ENCODE assay signal across 8 mouse cellular contexts in genomic region chr15:100550280-100550679, GRCm38 (mm10). TPM values are rescaled to one million over a fixed set of nuclear protein-coding genes. Genes with fewer than 3 reads are reported as not detected.
DNase-seq lines count a peak whose midpoint lies in the region; ATAC-seq lines count a peak whose summit lies in the region.

No protein-coding gene starts in this region.

- peak overlapping the region; percentile 92; the same call in 1 of the 2 replicates for H3K4me2 ChIP-seq in liver, embryonic 11.5 days
- peak overlapping the region; percentile 91 for H3K4me2 ChIP-seq in forebrain, embryonic 14.5 days (ENCODE audit: low read length)
- peak overlapping the region; percentile 77 for H3K4me2 ChIP-seq in neural tube, embryonic 13.5 days

- DNase-seq in liver, embryonic 11.5 days (ENCODE audit: low spot score), result no peak
- no peak for DNase-seq in liver
- peak; percentile 17 for DNase-seq in forebrain, embryonic 14.5 days (ENCODE audit: low spot score)
- DNase-seq in kidney, postnatal 36 days, result peak; percentile 30 to 61
- DNase-seq in gastrocnemius, adult 18-20 months (ENCODE audit: low spot score), result no peak
- no peak for DNase-seq in spleen, postnatal 10 days (ENCODE audit: low spot score in 2 of 2)
- no peak for DNase-seq in urinary bladder, postnatal 4 days (ENCODE audit: low spot score in 2 of 2)

- no peaks in the 10 kb centered on the region for H3K27me3 ChIP-seq in liver, embryonic 11.5 days (replicated peaks; ENCODE audit: control insufficient read depth, insufficient read depth, low read length)
- H3K27me3 ChIP-seq in forebrain, embryonic 14.5 days (replicated peaks; ENCODE audit: control insufficient read depth, insufficient read depth, low read length), result no peaks in the 10 kb centered on the region
- H3K27me3 ChIP-seq in neural tube, embryonic 13.5 days, result no peaks in the 10 kb centered on the region

- H3K9me3 ChIP-seq in liver, embryonic 11.5 days (ENCODE audit: control insufficient read depth, low read length), result no peaks in the 10 kb centered on the region
- H3K9me3 ChIP-seq in forebrain, embryonic 14.5 days (replicated peaks; ENCODE audit: control insufficient read depth, low read length), result no peaks in the 10 kb centered on the region
- 0 out of 2 replicates have a peak, but pooled peaks cover 4% of the 10 kb centered on the region for H3K9me3 ChIP-seq in neural tube, embryonic 13.5 days

- no peak for ATAC-seq in liver, embryonic 11.5 days (replicated peaks; ENCODE audit: low FRiP score)
- ATAC-seq in forebrain, embryonic 14.5 days, result no peak
- ATAC-seq in neural tube, embryonic 13.5 days (ENCODE audit: low read depth), result no peak

- H3K4me1 ChIP-seq in liver, embryonic 11.5 days (replicated peaks; ENCODE audit: control insufficient read depth, insufficient read depth, low read length), result peaks cover 3% of the 10 kb centered on the region; the same call in 1 of the 2 replicates
- peaks cover 12% of the 10 kb centered on the region for H3K4me1 ChIP-seq in forebrain, embryonic 14.5 days (ENCODE audit: control insufficient read depth, insufficient read depth, low read length)
- H3K4me1 ChIP-seq in neural tube, embryonic 13.5 days (replicated peaks), result peaks cover 23% of the 10 kb centered on the region

- no peak overlapping the region for H3K27ac ChIP-seq in liver, embryonic 11.5 days (ENCODE audit: low read depth, low read length)
- no peak overlapping the region for H3K27ac ChIP-seq in forebrain, embryonic 14.5 days (ENCODE audit: low read depth, low read length)
- H3K27ac ChIP-seq in neural tube, embryonic 13.5 days (replicated peaks), result no peak overlapping the region

- WGBS in liver, embryonic 11.5 days, result 94% methylated on average over 4 of the region's 4 CpGs
- whole genome bisulfite sequencing in forebrain, embryonic 14.5 days, result 88% methylated on average over 4 of the region's 4 CpGs
- 92% methylated on average over 4 of the region's 4 CpGs for WGBS in neural tube, embryonic 13.5 days

- H3K36me3 ChIP-seq in liver, embryonic 11.5 days (ENCODE audit: control insufficient read depth, insufficient read depth, low read length), result peaks cover 4% of the 10 kb centered on the region; the same call in 1 of the 2 replicates
- peaks cover 6% of the 10 kb centered on the region; the same call in 1 of the 2 replicates for H3K36me3 ChIP-seq in forebrain, embryonic 14.5 days (ENCODE audit: control insufficient read depth, insufficient read depth, low read length)
- H3K36me3 ChIP-seq in neural tube, embryonic 13.5 days, result peaks cover 24% of the 10 kb centered on the region

- H3K4me3 ChIP-seq in liver, embryonic 11.5 days (ENCODE audit: low read depth, low read length), result 0 out of 2 replicates have a peak overlapping the region, but pooled peaks have one; percentile 90
- H3K4me3 ChIP-seq in forebrain, embryonic 14.5 days (ENCODE audit: low read depth, low read length), result 0 out of 2 replicates have a peak overlapping the region, but pooled peaks have one; percentile 85
- H3K4me3 ChIP-seq in neural tube, embryonic 13.5 days, result peak overlapping the region; percentile 92

- H3K9ac ChIP-seq in liver, embryonic 11.5 days (ENCODE audit: low read depth, low read length), result no peak overlapping the region
- no peak overlapping the region; the same call in 1 of the 2 replicates for H3K9ac ChIP-seq in forebrain, embryonic 14.5 days (ENCODE audit: low read length)
- peak overlapping the region; percentile 91; the same call in 1 of the 2 replicates for H3K9ac ChIP-seq in neural tube, embryonic 13.5 days

RNA-seq across cellular contexts. Expression of gene Tfcp2, which starts 1.5 kb away (rescaled TPM):
- 12.8 and 13.0 TPM in 2 replicates for polyA plus RNA-seq in liver, embryonic 11.5 days (2014; fragmentation: Nextera tagmentation; extraction: Ambion mirVana)
- polyA plus RNA-seq in forebrain, embryonic 14.5 days (2014; fragmentation: Nextera tagmentation; extraction: Ambion mirVana), result 22.1 and 23.6 TPM in 2 replicates
- 35.4 and 36.8 TPM in 2 replicates for polyA plus RNA-seq in neural tube, embryonic 13.5 days (2015; fragmentation: Nextera tagmentation; extraction: Ambion mirVana)
- total RNA-seq in gastrocnemius, adult 18-20 months (2021), result 10 to 100 TPM; 11.3 to 11.5 TPM

RNA-seq across cellular contexts. Expression of gene Pou6f1, which starts 49.5 kb away (rescaled TPM):
- polyA plus RNA-seq in liver, embryonic 11.5 days (2014; fragmentation: Nextera tagmentation; extraction: Ambion mirVana), result 0.92 and 1.2 TPM in 2 replicates
- 36.9 and 42.0 TPM in 2 replicates for polyA plus RNA-seq in forebrain, embryonic 14.5 days (2014; fragmentation: Nextera tagmentation; extraction: Ambion mirVana)
- polyA plus RNA-seq in neural tube, embryonic 13.5 days (2015; fragmentation: Nextera tagmentation; extraction: Ambion mirVana), result 38.8 and 41.6 TPM in 2 replicates
- total RNA-seq in gastrocnemius, adult 18-20 months (2021), result 10 to 100 TPM; 13.8 to 17.7 TPM

RNA-seq across cellular contexts. Expression of gene Csrnp2, which starts 55.0 kb away (rescaled TPM):
- 6.5 and 7.5 TPM in 2 replicates for polyA plus RNA-seq in liver, embryonic 11.5 days (2014; fragmentation: Nextera tagmentation; extraction: Ambion mirVana)
- 37.1 and 42.8 TPM in 2 replicates for polyA plus RNA-seq in forebrain, embryonic 14.5 days (2014; fragmentation: Nextera tagmentation; extraction: Ambion mirVana)
- polyA plus RNA-seq in neural tube, embryonic 13.5 days (2015; fragmentation: Nextera tagmentation; extraction: Ambion mirVana), result 39.1 and 43.8 TPM in 2 replicates
- 1 to 10 TPM; 3.2 to 3.7 TPM for total RNA-seq in gastrocnemius, adult 18-20 months (2021)

Comparison
In these comparisons a context has a peak if more than half of its experiments do, and no peak if none do; other contexts are left out.
1. DNase-seq: peak in forebrain, embryonic 14.5 days (single experiment) and kidney, postnatal 36 days (2 of 2); none in liver, embryonic 11.5 days (single experiment), liver (single experiment), gastrocnemius, adult 18-20 months (single experiment), spleen, postnatal 10 days (0 of 2) and urinary bladder, postnatal 4 days (0 of 2).
2. RNA of gene Pou6f1, which starts 49.5 kb away (polyA plus RNA-seq): 38.8 to 41.6 TPM in neural tube, embryonic 13.5 days and 36.9 to 42.0 TPM in forebrain, embryonic 14.5 days; 0.92 to 1.2 TPM in liver, embryonic 11.5 days; every median in the first group is over 10 times any median in the second.
3. Peak in every context shown above with its lines, with median percentiles within 50 percentile points of each other: H3K4me2 ChIP-seq and H3K4me3 ChIP-seq.